Mouse (Mus musculus): ENCODE measurements around the gene Casq2.

DNA sequence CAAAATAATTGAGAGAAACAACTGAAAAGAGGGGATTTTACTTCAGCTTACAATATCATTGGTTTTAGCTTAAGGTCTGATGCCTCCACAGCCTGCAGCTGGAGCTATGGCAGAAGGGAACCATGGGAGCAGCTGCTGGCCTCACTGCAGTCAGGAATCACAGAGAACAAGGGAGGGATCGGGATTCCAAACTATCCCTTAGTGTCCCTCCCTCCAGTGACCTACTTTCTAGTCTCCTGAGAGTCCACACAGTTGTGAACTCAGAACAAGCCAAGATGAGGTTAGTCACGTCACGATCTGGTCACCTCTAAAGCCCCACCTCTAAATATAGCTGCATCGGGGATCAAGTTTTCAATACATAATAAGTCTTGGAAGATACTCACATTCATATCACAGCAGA lies 61.0 kb downstream of the Casq2 start:
- TF ChIP-seq MAFK (IDR thresholded peaks at IDR 0.05; ENCODE audit: insufficient read depth, low read depth, low read length) (no peak), HCFC1 (IDR thresholded peaks at IDR 0.05; ENCODE audit: borderline replicate concordance, insufficient read depth, low read length) (no peak), ZC3H11A (IDR thresholded peaks at IDR 0.05; ENCODE audit: borderline replicate concordance, low read depth, low read length) (no peak), CHD2 (IDR thresholded peaks at IDR 0.05; ENCODE audit: low read depth, low read length) (no peak), ZNF384 (IDR thresholded peaks at IDR 0.05; ENCODE audit: low read depth, low read length) (no peak)
